Mouse (Mus musculus): ENCODE data around the gene Srl. TPM values are rescaled to one million over a fixed set of nuclear protein-coding genes. Genes with fewer than 3 reads are reported as not detected.

Srl gene
- total and polyA plus RNA-seq, 3 experiments: 44.6 to 88.8 (median 71.3) TPM

- dilution Hi-C loops (cut with MboI; ENCODE audit: extremely low pct_ligation_motif_present, extremely low pct_unique_long_range_greater_than_20kb, low sequenced_read_pairs): no loop called here
- no peaks in the 10 kb centered on the region for H3K9me3 ChIP-seq (replicated peaks; ENCODE audit: low read length)
- no peak overlapping the region for H3K4me3 ChIP-seq (replicated peaks in 1 of 3; ENCODE audit: low read depth in 2 of 3, low read length in 2 of 3, poor library complexity in 1 of 3)
- H3K4me2 ChIP-seq (ENCODE audit: insufficient read depth, low read depth, poor library complexity, severe bottlenecking): no peak overlapping the region
- in situ Hi-C loops (cut with MboI; ENCODE audit: low pct_ligation_motif_present, low pct_unique_long_range_greater_than_20kb, low sequenced_read_pairs): no loop called here
- H3K4me1 ChIP-seq (ENCODE audit: control insufficient read depth in 1 of 2, insufficient read depth in 2 of 2): peaks cover 2 to 11% of the 10 kb centered on the region in 2 experiments; a peak in 3 of 4 replicates
- H3K27ac ChIP-seq (ENCODE audit: insufficient read depth, low read depth): no peak overlapping the region
- DNase-seq (ENCODE audit: extremely low read depth): no peak
- no peak overlapping the region for H3K9ac ChIP-seq (ENCODE audit: insufficient read depth, low read depth)
- H3K79me2 ChIP-seq (replicated peaks; ENCODE audit: control insufficient read depth, extremely low read depth, insufficient read depth, poor library complexity, severe bottlenecking): no peaks in the 10 kb centered on the region
- no peaks in the 10 kb centered on the region for H3K36me3 ChIP-seq (replicated peaks in 1 of 2; ENCODE audit: control insufficient read depth in 1 of 2, insufficient read depth in 1 of 2, low read length in 1 of 2)
- H3K27me3 ChIP-seq (replicated peaks): no peaks in the 10 kb centered on the region
- TF ChIP-seq ZMIZ1 (IDR thresholded peaks at IDR 0.05; ENCODE audit: low read depth, low read length): no peak
- no peak for TF ChIP-seq UBTF (IDR thresholded peaks at IDR 0.05; ENCODE audit: low read depth, low read length)
- TF ChIP-seq ZNF384 (IDR thresholded peaks at IDR 0.05; ENCODE audit: low read depth, low read length): no peak
- TF ChIP-seq BHLHE40 (IDR thresholded peaks at IDR 0.05; ENCODE audit: low read depth, low read length): no peak
- no peak for TF ChIP-seq NRF1 (IDR thresholded peaks at IDR 0.05; ENCODE audit: low read depth, low read length)
- no peak for TF ChIP-seq PAX5 (IDR thresholded peaks at IDR 0.05; ENCODE audit: low read length)
- no peak for TF ChIP-seq POLR2A (IDR thresholded peaks at IDR 0.05; ENCODE audit: low read depth, low read length)
- TF ChIP-seq USF1 (IDR thresholded peaks at IDR 0.05; ENCODE audit: low read depth, low read length): no peak
- TF ChIP-seq HCFC1 (IDR thresholded peaks at IDR 0.05; ENCODE audit: low read depth, low read length): no peak
- TF ChIP-seq ELF1 (IDR thresholded peaks at IDR 0.05; ENCODE audit: low read depth, low read length): no peak
- no peak for TF ChIP-seq MAFK (IDR thresholded peaks at IDR 0.05; ENCODE audit: insufficient replicate concordance, low read length)
Observed at GRCm38 (mm10) chr16:4456391-4456790, 85.2 kb downstream of the Srl start.

GRCm38 (mm10) chr16:4455693-4456092 lies 85.9 kb downstream of the Srl start:
- no peak for DNase-seq (ENCODE audit: extremely low read depth)
- Histone ChIP-seq H3K36me3 (replicated peaks in 1 of 2; ENCODE audit: control insufficient read depth in 1 of 2, insufficient read depth in 1 of 2, low read length in 1 of 2) (no peaks in the 10 kb centered on the region), H3K9me3 (replicated peaks; ENCODE audit: low read length) (no peaks in the 10 kb centered on the region), H3K27me3 (replicated peaks) (no peaks in the 10 kb centered on the region), H3K9ac (ENCODE audit: insufficient read depth, low read depth) (no peak overlapping the region), H3K4me2 (ENCODE audit: insufficient read depth, low read depth, poor library complexity, severe bottlenecking) (no peak overlapping the region), H3K27ac (ENCODE audit: insufficient read depth, low read depth) (no peak overlapping the region), H3K4me3 (replicated peaks in 1 of 3; ENCODE audit: low read depth in 2 of 3, low read length in 2 of 3, poor library complexity in 1 of 3) (no peak overlapping the region), H3K4me1 (ENCODE audit: control insufficient read depth in 1 of 2, insufficient read depth in 2 of 2) (peaks cover 2 to 11% of the 10 kb centered on the region in 2 experiments; a peak in 3 of 4 replicates), H3K79me2 (replicated peaks; ENCODE audit: control insufficient read depth, extremely low read depth, insufficient read depth, poor library complexity, severe bottlenecking) (no peaks in the 10 kb centered on the region)
- dilution Hi-C loops (cut with MboI; ENCODE audit: extremely low pct_ligation_motif_present, extremely low pct_unique_long_range_greater_than_20kb, low sequenced_read_pairs) (no loop called here), in situ Hi-C loops (cut with MboI; ENCODE audit: low pct_ligation_motif_present, low pct_unique_long_range_greater_than_20kb, low sequenced_read_pairs) (no loop called here)
- TF ChIP-seq ZKSCAN1 (IDR thresholded peaks at IDR 0.05; ENCODE audit: borderline replicate concordance, low read depth, low read length) (no peak), MAFK (IDR thresholded peaks at IDR 0.05; ENCODE audit: insufficient replicate concordance, low read length) (no peak), USF2 (conservative IDR thresholded peaks at IDR 0.05; ENCODE audit: low read depth, low read length) (no peak), SIN3A (IDR thresholded peaks at IDR 0.05; ENCODE audit: low read length) (no peak), MYC (IDR thresholded peaks at IDR 0.05; ENCODE audit: low read depth, low read length) (no peak), SMC3 (IDR thresholded peaks at IDR 0.05; ENCODE audit: low read depth, low read length) (no peak), CHD1 (IDR thresholded peaks at IDR 0.05; ENCODE audit: low read depth, low read length) (no peak), ZC3H11A (IDR thresholded peaks at IDR 0.05; ENCODE audit: low read depth, low read length) (no peak), POLR2AphosphoS2 (IDR thresholded peaks at IDR 0.05; ENCODE audit: low read depth, low read length) (no peak), MAX (IDR thresholded peaks at IDR 0.05; ENCODE audit: low read length) (no peak), NRF1 (IDR thresholded peaks at IDR 0.05; ENCODE audit: low read depth, low read length) (no peak), NELFE (IDR thresholded peaks at IDR 0.05; ENCODE audit: low read depth, low read length) (no peak), IRF4 (IDR thresholded peaks at IDR 0.05; ENCODE audit: low read depth, low read length) (no peak), JUN (IDR thresholded peaks at IDR 0.05; ENCODE audit: insufficient read depth, low read depth, low read length) (no peak), GABPA (IDR thresholded peaks at IDR 0.05; ENCODE audit: insufficient replicate concordance, low read depth, low read length) (no peak), EP300 (IDR thresholded peaks at IDR 0.05; ENCODE audit: low read length) (no peak), UBTF (IDR thresholded peaks at IDR 0.05; ENCODE audit: low read depth, low read length) (no peak), CTCF (conservative IDR thresholded peaks at IDR 0.05 in 1 of 2, IDR thresholded peaks at IDR 0.05 in 1 of 2; ENCODE audit: low read depth in 2 of 2, low read length in 2 of 2) (no peak), BHLHE40 (IDR thresholded peaks at IDR 0.05; ENCODE audit: low read depth, low read length) (no peak), HCFC1 (IDR thresholded peaks at IDR 0.05; ENCODE audit: low read depth, low read length) (no peak)
